Comparison of ENCODE assay signal across 25 mouse cellular contexts in genomic region chr1:190772088-190772885, GRCm38 (mm10).
DNase-seq lines count a peak whose midpoint lies in the region; ATAC-seq and TF ChIP-seq lines count a peak whose summit lies in the region.
"Had no signal": no experiment of that assay in that cellular context is flagged by ENCODE, and none has a peak within 500 bp of the region (broad histone marks: within the 10 kb centered on the region; RNA-seq: fewer than 3 reads in every experiment).

No protein-coding gene starts in this region.

- TF ChIP-seq POLR2A in thymus, adult 2 months (IDR thresholded peaks at IDR 0.05; ENCODE audit: control insufficient read depth, extremely low read depth, insufficient read depth, low read length, poor library complexity) = no peak

- H3K4me1 ChIP-seq in kidney, embryonic 15.5 days = peaks cover 14% of the 10 kb centered on the region
- H3K4me1 ChIP-seq in liver, embryonic 15.5 days (replicated peaks) = peaks cover 9% of the 10 kb centered on the region
- peaks cover 4% of the 10 kb centered on the region; the same call in 1 of the 2 replicates for H3K4me1 ChIP-seq in liver, postnatal 0 days (ENCODE audit: insufficient read depth)
- H3K4me1 ChIP-seq in thymus, adult 2 months (replicated peaks; ENCODE audit: control insufficient read depth, insufficient read depth, low read length) = no peaks in the 10 kb centered on the region
- H3K4me1 ChIP-seq: forebrain, embryonic 12.5 days; forebrain, embryonic 15.5 days; hindbrain, embryonic 13.5 days had no signal

- no peak overlapping the region for H3K27ac ChIP-seq in kidney, embryonic 15.5 days
- H3K27ac ChIP-seq in liver, embryonic 15.5 days (replicated peaks) = peak overlapping the region; percentile 33; the same call in 1 of the 2 replicates
- no peak overlapping the region for H3K27ac ChIP-seq in liver, postnatal 0 days (ENCODE audit: low read depth)
- H3K27ac ChIP-seq in thymus, adult 2 months (ENCODE audit: control insufficient read depth, insufficient read depth, low read length) = no peak overlapping the region
- H3K27ac ChIP-seq: embryonic facial prominence, embryonic 10.5 days; embryonic facial prominence, embryonic 13.5 days; forebrain, embryonic 12.5 days; forebrain, embryonic 15.5 days; heart, adult 2 months; heart, embryonic 10.5 days; hindbrain, embryonic 13.5 days had no signal

- no peak overlapping the region for H3K9ac ChIP-seq in kidney, embryonic 15.5 days
- H3K9ac ChIP-seq in liver, embryonic 15.5 days = no peak overlapping the region
- no peak overlapping the region for H3K9ac ChIP-seq in liver, postnatal 0 days (replicated peaks)
- H3K9ac ChIP-seq: embryonic facial prominence, embryonic 13.5 days; forebrain, embryonic 12.5 days; forebrain, embryonic 15.5 days; hindbrain, embryonic 13.5 days had no signal

- no peak for TF ChIP-seq EP300 in liver, postnatal 0 days (IDR thresholded peaks at IDR 0.05; ENCODE audit: low read depth)

- H3K4me2 ChIP-seq in kidney, embryonic 15.5 days = no peak overlapping the region
- H3K4me2 ChIP-seq in liver, embryonic 15.5 days = no peak overlapping the region
- H3K4me2 ChIP-seq in liver, postnatal 0 days (ENCODE audit: low read depth, low read length) = no peak overlapping the region
- H3K4me2 ChIP-seq: embryonic facial prominence, embryonic 13.5 days; forebrain, embryonic 12.5 days; forebrain, embryonic 15.5 days; hindbrain, embryonic 13.5 days had no signal

- peak; percentile 57; the same call in 1 of the 2 replicates for ATAC-seq in kidney, embryonic 15.5 days (replicated peaks; ENCODE audit: low FRiP score)
- ATAC-seq in liver, embryonic 15.5 days (ENCODE audit: insufficient read depth) = no peak
- no peak for ATAC-seq in liver, postnatal 0 days
- ATAC-seq: CD4-positive, CD25-positive, alpha-beta regulatory T cell, adult 4 months; forebrain, embryonic 15.5 days; hindbrain, embryonic 16.5 days had no signal

- no peak overlapping the region for H3K4me3 ChIP-seq in kidney, embryonic 15.5 days (replicated peaks)
- H3K4me3 ChIP-seq in liver, embryonic 15.5 days (replicated peaks) = no peak overlapping the region
- H3K4me3 ChIP-seq in liver, postnatal 0 days (ENCODE audit: low read depth, low read length) = no peak overlapping the region
- no peak overlapping the region for H3K4me3 ChIP-seq in thymus, adult 2 months (ENCODE audit: control insufficient read depth, insufficient read depth, low read length)
- H3K4me3 ChIP-seq: embryonic facial prominence, embryonic 10.5 days; embryonic facial prominence, embryonic 13.5 days; erythroblast, embryonic 14.5 days; forebrain, embryonic 12.5 days; forebrain, embryonic 15.5 days; heart, adult 2 months; heart, embryonic 10.5 days; hindbrain, embryonic 13.5 days had no signal

- 70% methylated on average over 13 of the region's 13 CpGs for WGBS in kidney, embryonic 15.5 days
- 64% methylated on average over 13 of the region's 13 CpGs for WGBS in liver, embryonic 15.5 days (ENCODE audit: insufficient replicate concordance)
- 55% methylated on average over 13 of the region's 13 CpGs for WGBS in liver, postnatal 0 days (ENCODE audit: insufficient replicate concordance)
- 81% methylated on average over 13 of the region's 13 CpGs for WGBS in thymus, adult 2 months

- no peak for DNase-seq in kidney, adult 18-20 months
- no peak for DNase-seq in liver, postnatal 0 days
- peak; percentile 7 for DNase-seq in thymus, postnatal 25 days
- DNase-seq in thymus, adult 2 months = no peak
- no peak for DNase-seq in adrenal gland, postnatal 10 days
- DNase-seq: adrenal gland, adult 2 months; adrenal gland, postnatal 25 days; cerebellum, adult 11-12 months; cerebellum, adult 8-10 months; cerebellum, postnatal 10 days; cerebellum, postnatal 36 days; embryo, embryonic 11 days; gastrocnemius, postnatal 25 days; heart, adult 2 months had no signal

- H3K36me3 ChIP-seq in kidney, embryonic 15.5 days = no peaks in the 10 kb centered on the region
- H3K36me3 ChIP-seq in liver, embryonic 15.5 days (replicated peaks) = no peaks in the 10 kb centered on the region
- H3K36me3 ChIP-seq in liver, postnatal 0 days (replicated peaks; ENCODE audit: insufficient read depth, low read length) = 0 out of 2 replicates have a peak, but pooled peaks cover 3% of the 10 kb centered on the region
- no peaks in the 10 kb centered on the region for H3K36me3 ChIP-seq in thymus, adult 2 months (ENCODE audit: control insufficient read depth, insufficient read depth, low read length)
- H3K36me3 ChIP-seq: forebrain, embryonic 15.5 days had no signal

- no peaks in the 10 kb centered on the region for H3K27me3 ChIP-seq in kidney, embryonic 15.5 days
- no peaks in the 10 kb centered on the region for H3K27me3 ChIP-seq in liver, embryonic 15.5 days
- H3K27me3 ChIP-seq in liver, postnatal 0 days (ENCODE audit: insufficient read depth, low read length) = no peaks in the 10 kb centered on the region
- no peaks in the 10 kb centered on the region for H3K27me3 ChIP-seq in thymus, adult 2 months (ENCODE audit: control insufficient read depth, insufficient read depth, low read length)
- H3K27me3 ChIP-seq: embryonic facial prominence, embryonic 13.5 days; forebrain, embryonic 12.5 days; forebrain, embryonic 15.5 days; hindbrain, embryonic 13.5 days had no signal

- no peaks in the 10 kb centered on the region for H3K9me3 ChIP-seq in kidney, embryonic 15.5 days (replicated peaks)
- H3K9me3 ChIP-seq in liver, embryonic 15.5 days (replicated peaks) = no peaks in the 10 kb centered on the region
- no peaks in the 10 kb centered on the region for H3K9me3 ChIP-seq in liver, postnatal 0 days (ENCODE audit: low read length)
- H3K9me3 ChIP-seq: embryonic facial prominence, embryonic 10.5 days; embryonic facial prominence, embryonic 13.5 days; forebrain, embryonic 12.5 days; forebrain, embryonic 15.5 days; heart, embryonic 10.5 days; hindbrain, embryonic 13.5 days had no signal

- no peak for TF ChIP-seq CTCF in liver, postnatal 0 days (IDR thresholded peaks at IDR 0.05; ENCODE audit: low read depth)
- no peak for TF ChIP-seq CTCF in thymus, adult 2 months (IDR thresholded peaks at IDR 0.05; ENCODE audit: borderline replicate concordance, control insufficient read depth, extremely low read depth, insufficient read depth, low read length, poor library complexity)
